Mouse (Mus musculus): ENCODE measurements around the gene Jade1. TPM values are rescaled to one million over a fixed set of nuclear protein-coding genes. Genes with fewer than 3 reads are reported as not detected.
A peak's percentile ranks its signal among the peaks of the same experiment; 100 is the strongest.

The Jade1 gene
- polyA plus RNA-seq, 1 experiment from 2014 or later: 12.2 TPM

DNA sequence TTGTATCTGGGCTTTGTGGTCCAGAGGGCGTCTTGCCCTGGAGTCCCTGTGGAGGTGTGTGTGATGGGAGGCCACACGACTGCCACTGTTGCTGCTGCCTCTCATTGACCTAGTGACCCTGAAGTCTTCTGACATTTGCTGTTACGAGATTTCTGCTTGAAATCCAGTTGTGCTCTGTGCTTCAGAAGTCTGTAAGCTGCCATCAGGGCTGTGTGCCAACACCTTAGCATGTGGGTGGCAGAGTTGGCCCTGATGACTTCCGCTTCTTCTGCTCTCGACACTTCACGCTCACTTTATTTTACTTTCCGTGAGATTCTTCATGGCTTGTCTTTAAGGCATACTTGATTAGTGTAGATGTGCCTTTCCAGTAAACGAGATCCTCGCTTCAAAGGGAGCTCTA, 42.9 kb downstream of the Jade1 start:
- no peaks in the 10 kb centered on the region for H3K9me3 ChIP-seq
- no peak for DNase-seq (ENCODE audit: low spot score)
- no peak overlapping the region for H3K4me3 ChIP-seq
- peaks cover 93% of the 10 kb centered on the region for H3K36me3 ChIP-seq
- WGBS: 87% methylated on average over 9 of the region's 9 CpGs
- H3K27me3 ChIP-seq (ENCODE audit: insufficient read depth, poor library complexity, severe bottlenecking): no peaks in the 10 kb centered on the region
- H3K27ac ChIP-seq: no peak overlapping the region
- peaks cover 5% of the 10 kb centered on the region for H3K4me1 ChIP-seq (replicated peaks)

DNA sequence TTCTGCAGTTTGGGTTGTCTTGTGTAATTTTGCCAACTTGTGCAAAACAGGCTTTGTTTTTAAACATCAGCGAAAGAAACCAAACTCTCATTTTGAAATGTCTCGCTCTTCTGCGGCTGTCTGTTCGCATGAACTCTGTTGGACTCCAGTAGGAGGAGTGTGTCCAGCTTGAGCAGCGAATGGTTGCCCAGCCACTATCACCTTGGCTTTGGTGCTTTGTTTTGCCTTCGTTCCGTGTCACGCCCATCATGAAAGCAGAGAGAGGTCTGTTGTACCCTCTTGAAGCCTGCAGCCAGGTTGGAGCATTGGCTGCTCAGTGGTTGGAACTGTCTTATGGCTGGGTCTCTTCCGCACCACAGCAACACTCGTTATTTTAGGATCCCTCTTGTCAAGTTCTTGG, 43.7 kb downstream of the Jade1 start:
- 92% methylated on average over 10 of the region's 10 CpGs for WGBS
- no peak overlapping the region for H3K4me3 ChIP-seq
- H3K4me1 ChIP-seq (replicated peaks): peaks cover 7% of the 10 kb centered on the region
- H3K27me3 ChIP-seq (ENCODE audit: insufficient read depth, poor library complexity, severe bottlenecking): no peaks in the 10 kb centered on the region
- H3K9me3 ChIP-seq: no peaks in the 10 kb centered on the region
- H3K36me3 ChIP-seq: peaks cover 93% of the 10 kb centered on the region
- peak overlapping the region; percentile 66 for H3K27ac ChIP-seq
- no peak for DNase-seq (ENCODE audit: low spot score)

DNA sequence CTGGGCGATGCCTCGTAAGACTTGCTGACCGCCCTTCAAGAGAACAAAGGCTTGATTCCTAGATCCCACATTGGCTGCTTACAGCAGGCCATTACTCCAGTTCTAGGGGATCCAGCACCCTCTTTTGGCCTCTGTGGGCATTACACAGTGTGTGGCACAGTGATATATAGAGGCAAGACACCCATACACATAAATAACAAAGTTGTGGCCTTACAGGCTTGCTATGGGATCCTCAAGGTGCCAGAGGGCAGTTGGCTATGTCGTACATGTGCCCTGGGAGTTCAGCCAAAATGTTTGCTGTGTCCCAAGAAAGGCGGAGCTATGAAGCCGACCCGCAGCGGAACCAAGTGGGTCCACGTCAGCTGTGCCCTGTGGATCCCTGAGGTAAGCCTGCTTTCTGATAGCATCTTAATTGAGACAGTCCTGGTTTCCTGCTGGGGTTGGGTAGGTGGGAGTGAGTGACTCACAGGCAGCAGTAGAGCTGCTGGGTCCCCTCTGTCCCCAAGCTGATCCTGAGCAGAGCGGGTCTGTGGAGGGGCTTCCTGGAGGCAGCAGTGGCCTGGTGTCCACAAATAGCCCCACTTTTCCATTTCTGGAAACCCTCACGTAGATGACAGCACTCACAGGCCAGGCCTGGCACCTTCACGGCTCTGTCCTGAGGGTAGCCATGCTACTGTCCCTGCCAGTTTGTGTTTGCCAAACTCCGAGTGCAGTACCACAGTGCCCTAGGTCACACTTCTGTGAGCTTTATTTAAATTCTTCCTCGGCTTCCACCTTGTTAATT, 44.5 kb downstream of the Jade1 start:
- H3K4me3 ChIP-seq: no peak overlapping the region
- peak; percentile 55 for DNase-seq (ENCODE audit: low spot score)
- no peaks in the 10 kb centered on the region for H3K27me3 ChIP-seq (ENCODE audit: insufficient read depth, poor library complexity, severe bottlenecking)
- peaks cover 7% of the 10 kb centered on the region for H3K4me1 ChIP-seq (replicated peaks)
- no peaks in the 10 kb centered on the region for H3K9me3 ChIP-seq
- peak overlapping the region; percentile 66; the same call in 1 of the 2 replicates for H3K27ac ChIP-seq
- peaks cover 93% of the 10 kb centered on the region for H3K36me3 ChIP-seq
- 90% methylated on average over 14 of the region's 14 CpGs for WGBS

DNA sequence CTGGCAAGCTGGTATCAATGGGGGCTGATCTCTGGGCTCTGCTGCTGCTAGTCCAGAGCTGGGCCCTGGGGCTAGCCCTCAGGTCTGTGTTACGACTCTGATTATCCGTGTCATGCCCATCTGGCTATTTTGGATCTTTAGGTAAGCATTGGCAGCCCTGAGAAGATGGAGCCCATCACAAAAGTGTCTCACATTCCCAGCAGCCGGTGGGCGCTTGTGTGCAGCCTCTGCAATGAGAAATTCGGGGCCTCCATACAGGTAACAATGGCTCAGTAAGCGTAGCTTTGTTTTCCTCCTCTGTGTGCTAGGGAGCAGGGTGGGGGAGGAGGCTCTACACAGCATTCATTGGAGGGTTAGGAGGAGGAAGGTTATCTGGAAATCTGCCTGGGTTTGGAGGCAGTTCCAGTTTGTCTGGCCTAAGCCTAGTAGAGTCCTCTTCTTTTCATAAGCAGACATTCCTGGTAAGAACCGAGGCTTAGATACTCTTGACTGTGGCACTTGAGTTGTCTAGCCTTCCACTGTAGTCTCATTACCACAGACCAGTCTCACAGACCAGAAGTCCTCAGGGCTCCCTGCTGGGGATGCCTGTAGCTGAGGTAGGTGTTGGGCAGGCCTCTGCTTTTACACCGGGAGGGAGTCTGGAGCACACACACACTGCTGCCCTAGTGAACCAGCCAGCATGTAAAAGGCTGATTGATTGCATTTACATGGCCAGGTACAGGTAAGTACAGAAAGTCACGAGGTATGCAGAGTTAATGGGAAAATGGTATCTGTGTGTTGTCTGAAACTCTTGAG, 45.9 kb downstream of the Jade1 start:
- no peak overlapping the region for H3K27ac ChIP-seq
- no peaks in the 10 kb centered on the region for H3K27me3 ChIP-seq (ENCODE audit: insufficient read depth, poor library complexity, severe bottlenecking)
- peaks cover 93% of the 10 kb centered on the region for H3K36me3 ChIP-seq
- peaks cover 7% of the 10 kb centered on the region for H3K4me1 ChIP-seq (replicated peaks)
- WGBS: 82% methylated on average over 9 of the region's 9 CpGs
- no peak for DNase-seq (ENCODE audit: low spot score)
- no peak overlapping the region for H3K4me3 ChIP-seq
- no peaks in the 10 kb centered on the region for H3K9me3 ChIP-seq

DNA sequence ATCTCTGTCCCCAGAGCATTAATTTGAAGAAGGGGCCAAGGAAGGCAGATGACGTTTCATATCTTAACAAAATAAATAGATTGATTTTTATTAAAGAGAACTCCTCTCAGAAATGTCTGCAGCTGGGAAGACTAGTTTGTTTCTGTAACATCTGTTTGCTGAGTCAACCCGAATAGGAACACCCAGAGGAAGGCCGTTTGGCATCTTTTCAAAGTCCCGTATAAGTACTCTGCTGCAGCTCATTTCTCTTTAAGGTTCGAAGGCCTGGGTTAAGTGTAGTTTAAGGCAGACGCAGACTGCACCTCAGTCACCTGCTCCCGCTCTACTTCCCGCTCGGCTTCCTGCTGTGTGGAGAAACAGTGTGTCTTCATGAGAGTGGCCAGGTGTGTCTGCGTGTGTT, 47.4 kb downstream of the Jade1 start:
- DNase-seq (ENCODE audit: low spot score): no peak
- no peaks in the 10 kb centered on the region for H3K9me3 ChIP-seq
- 84% methylated on average over 10 of the region's 10 CpGs for WGBS
- no peak overlapping the region for H3K27ac ChIP-seq
- peaks cover 7% of the 10 kb centered on the region for H3K4me1 ChIP-seq (replicated peaks)
- peaks cover 93% of the 10 kb centered on the region for H3K36me3 ChIP-seq
- H3K4me3 ChIP-seq: no peak overlapping the region
- no peaks in the 10 kb centered on the region for H3K27me3 ChIP-seq (ENCODE audit: insufficient read depth, poor library complexity, severe bottlenecking)

DNA sequence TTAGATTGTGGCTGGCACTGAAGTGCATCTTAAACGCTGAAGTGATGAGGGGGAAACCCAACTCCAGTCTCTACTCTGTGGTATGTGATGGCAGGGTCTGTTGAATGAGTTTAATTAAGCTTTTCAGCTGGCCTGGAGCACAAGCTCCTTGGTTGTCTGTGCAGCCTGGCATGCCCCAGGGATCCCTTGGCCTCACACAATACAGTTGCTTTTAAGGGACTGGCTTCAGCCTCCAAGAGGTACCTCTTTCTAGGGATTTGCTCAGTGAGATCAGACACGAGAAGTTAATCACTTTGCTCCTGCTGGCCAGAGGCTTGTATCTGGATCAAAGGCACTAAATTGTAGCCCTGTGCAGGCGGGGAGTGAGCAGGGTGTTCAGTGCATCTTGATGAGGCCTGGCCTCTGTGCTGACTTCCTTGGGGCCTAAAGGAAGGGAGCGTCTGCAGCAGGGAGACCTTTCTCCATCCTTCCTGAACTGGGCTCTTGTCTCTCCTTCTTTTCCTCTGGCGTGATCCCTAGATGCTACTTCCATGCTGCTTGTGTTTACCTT, 48.0 kb downstream of the Jade1 start:
- Histone ChIP-seq H3K36me3 (peaks cover 92% of the 10 kb centered on the region), H3K9me3 (no peaks in the 10 kb centered on the region), H3K4me1 (replicated peaks) (peaks cover 7% of the 10 kb centered on the region), H3K27ac (no peak overlapping the region), H3K27me3 (ENCODE audit: insufficient read depth, poor library complexity, severe bottlenecking) (no peaks in the 10 kb centered on the region), H3K4me3 (no peak overlapping the region)
- no peak for DNase-seq (ENCODE audit: low spot score)
- 61% methylated on average over 5 of the region's 5 CpGs for WGBS

DNA sequence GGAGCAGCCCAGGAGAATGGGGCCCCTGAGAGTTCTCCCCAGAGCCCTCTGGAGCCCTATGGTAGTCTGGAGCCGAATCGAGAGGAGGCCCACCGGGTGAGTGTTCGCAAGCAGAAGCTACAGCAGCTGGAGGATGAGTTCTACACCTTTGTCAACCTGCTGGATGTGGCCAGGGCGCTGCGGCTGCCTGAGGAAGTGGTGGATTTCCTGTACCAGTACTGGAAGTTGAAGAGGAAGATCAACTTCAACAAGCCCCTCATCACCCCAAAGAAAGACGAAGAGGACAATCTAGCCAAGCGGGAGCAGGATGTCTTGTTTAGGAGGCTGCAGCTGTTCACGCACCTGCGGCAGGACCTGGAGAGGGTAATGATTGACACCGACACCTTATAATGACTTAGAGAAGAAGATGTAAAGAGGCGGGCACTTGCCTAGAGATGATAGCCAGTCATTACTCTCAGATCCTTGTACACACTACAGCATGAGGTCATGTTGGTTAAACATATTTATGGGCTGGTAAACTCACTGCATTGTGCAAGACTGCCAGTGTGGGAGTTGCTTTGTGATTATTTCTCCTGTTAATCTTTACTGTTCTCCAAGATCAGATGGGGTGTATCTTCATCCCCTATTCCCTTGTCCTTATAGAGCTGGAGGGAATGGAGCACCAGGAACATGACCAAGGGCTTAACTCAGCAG, 49.2 kb downstream of the Jade1 start:
- 92% methylated on average over 12 of the region's 12 CpGs for WGBS
- no peak for DNase-seq (ENCODE audit: low spot score)
- Histone ChIP-seq H3K27ac (no peak overlapping the region), H3K4me1 (replicated peaks) (peaks cover 7% of the 10 kb centered on the region), H3K4me3 (no peak overlapping the region), H3K36me3 (peaks cover 92% of the 10 kb centered on the region), H3K9me3 (no peaks in the 10 kb centered on the region), H3K27me3 (ENCODE audit: insufficient read depth, poor library complexity, severe bottlenecking) (no peaks in the 10 kb centered on the region)

DNA sequence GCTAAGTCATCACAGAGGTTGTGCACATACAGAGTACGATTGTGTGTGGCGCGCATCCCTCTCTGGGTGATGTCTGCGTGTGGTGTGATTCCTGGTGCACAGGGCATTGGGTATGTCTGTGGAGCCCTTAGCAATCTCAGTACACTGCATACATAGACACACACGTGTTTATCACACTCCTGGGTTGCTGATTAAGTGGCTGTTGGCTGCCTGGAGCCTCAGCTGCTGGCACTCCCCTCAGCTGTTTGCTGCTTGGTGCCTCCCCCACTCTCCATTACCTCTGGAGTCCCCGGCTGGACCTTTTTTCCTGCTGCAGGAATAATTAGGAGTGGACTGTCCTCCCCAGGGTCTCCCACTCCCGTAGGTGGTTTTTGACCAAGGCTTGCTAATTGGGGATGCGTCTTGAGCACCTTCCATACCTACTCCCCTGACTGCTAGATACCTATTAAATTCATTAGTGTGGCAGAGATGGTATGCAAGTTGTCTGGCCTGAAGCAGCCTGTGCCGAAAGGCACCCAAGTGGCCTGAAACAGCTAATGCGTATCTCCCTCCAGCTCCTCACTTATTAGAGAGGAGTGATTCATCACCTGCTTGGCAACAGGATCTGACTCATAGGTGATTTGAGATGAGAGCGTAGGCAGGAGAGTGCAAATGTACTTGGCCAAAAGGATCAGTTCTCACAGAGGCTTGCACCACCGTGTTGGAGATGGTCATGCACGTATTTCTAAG, 50.2 kb downstream of the Jade1 start:
- H3K27ac ChIP-seq: no peak overlapping the region
- H3K36me3 ChIP-seq: peaks cover 95% of the 10 kb centered on the region
- 90% methylated on average over 13 of the region's 13 CpGs for WGBS
- H3K27me3 ChIP-seq (ENCODE audit: insufficient read depth, poor library complexity, severe bottlenecking): no peaks in the 10 kb centered on the region
- H3K9me3 ChIP-seq: no peaks in the 10 kb centered on the region
- no peak overlapping the region for H3K4me3 ChIP-seq
- no peak for DNase-seq (ENCODE audit: low spot score)
- H3K4me1 ChIP-seq (replicated peaks): peaks cover 7% of the 10 kb centered on the region

DNA sequence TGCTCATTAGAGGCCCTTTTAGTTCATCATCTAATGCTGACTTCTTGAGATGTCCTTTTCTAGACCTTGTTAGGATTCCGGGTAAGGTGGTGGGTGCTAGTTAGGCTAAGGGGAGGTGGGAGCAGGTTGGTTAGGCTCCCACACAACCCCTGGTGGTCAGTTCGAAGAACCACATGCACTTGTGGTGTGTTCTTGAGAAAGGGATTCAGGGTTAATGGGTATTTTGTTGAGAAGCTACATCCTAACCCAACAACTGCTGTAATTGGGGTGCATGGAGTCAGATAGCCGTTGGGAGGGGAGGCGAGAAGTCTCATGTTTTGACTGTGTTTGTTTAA, 50.8 kb downstream of the Jade1 start:
- H3K36me3 ChIP-seq: peaks cover 96% of the 10 kb centered on the region
- H3K27ac ChIP-seq: no peak overlapping the region
- 87% methylated on average over 4 of the region's 4 CpGs for WGBS
- H3K9me3 ChIP-seq: no peaks in the 10 kb centered on the region
- H3K4me1 ChIP-seq (replicated peaks): peaks cover 7% of the 10 kb centered on the region
- no peak overlapping the region for H3K4me3 ChIP-seq
- no peak for DNase-seq (ENCODE audit: low spot score)
- no peaks in the 10 kb centered on the region for H3K27me3 ChIP-seq (ENCODE audit: insufficient read depth, poor library complexity, severe bottlenecking)

DNA sequence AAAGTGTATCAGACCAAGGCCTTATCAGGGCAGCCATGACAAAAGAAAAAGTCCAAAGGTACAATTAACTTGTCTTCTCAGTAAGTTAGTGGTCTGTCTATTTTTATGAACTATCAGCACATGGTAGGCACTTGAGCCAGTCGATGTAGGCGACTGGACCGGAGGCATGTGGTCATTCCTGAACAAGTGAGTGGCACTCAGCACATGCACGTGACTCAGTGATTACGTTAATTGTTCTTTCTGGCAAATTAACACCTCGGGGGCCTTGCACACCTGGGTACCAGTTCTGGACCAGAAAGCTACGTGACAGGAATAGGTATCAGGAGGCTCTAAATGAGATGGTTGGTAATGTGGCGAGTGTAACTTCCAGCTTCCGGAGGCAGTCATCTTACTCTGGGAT, 51.5 kb downstream of the Jade1 start:
- Histone ChIP-seq H3K36me3 (peaks cover 96% of the 10 kb centered on the region), H3K9me3 (no peaks in the 10 kb centered on the region), H3K4me1 (replicated peaks) (peaks cover 7% of the 10 kb centered on the region), H3K4me3 (no peak overlapping the region), H3K27ac (no peak overlapping the region), H3K27me3 (ENCODE audit: insufficient read depth, poor library complexity, severe bottlenecking) (no peaks in the 10 kb centered on the region)
- WGBS: 92% methylated on average over 9 of the region's 9 CpGs
- DNase-seq (ENCODE audit: low spot score): no peak

DNA sequence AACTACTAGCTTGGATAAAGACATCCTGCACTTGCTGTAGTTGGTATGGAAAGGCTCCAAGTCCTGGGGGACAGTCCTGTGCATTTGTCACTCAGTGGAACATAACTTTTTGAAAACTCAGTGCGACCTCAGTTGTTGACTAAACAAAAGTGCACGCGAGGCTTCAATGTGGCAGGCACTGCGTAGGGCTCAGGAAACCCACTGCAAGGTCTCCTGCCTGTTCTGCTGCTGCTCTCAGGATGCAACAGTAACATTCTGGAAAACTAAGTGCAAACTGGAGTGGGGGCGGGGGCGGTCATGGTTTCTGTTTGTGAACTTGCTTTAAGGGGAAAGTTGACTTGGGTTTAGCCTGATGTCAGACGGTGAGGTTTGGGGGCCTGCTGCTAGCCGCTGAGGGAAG, 51.9 kb downstream of the Jade1 start:
- Histone ChIP-seq H3K36me3 (peaks cover 99% of the 10 kb centered on the region), H3K27ac (no peak overlapping the region), H3K9me3 (no peaks in the 10 kb centered on the region), H3K4me1 (replicated peaks) (peaks cover 7% of the 10 kb centered on the region), H3K27me3 (ENCODE audit: insufficient read depth, poor library complexity, severe bottlenecking) (no peaks in the 10 kb centered on the region), H3K4me3 (no peak overlapping the region)
- no peak for DNase-seq (ENCODE audit: low spot score)
- WGBS: 92% methylated on average over 8 of the region's 8 CpGs

DNA sequence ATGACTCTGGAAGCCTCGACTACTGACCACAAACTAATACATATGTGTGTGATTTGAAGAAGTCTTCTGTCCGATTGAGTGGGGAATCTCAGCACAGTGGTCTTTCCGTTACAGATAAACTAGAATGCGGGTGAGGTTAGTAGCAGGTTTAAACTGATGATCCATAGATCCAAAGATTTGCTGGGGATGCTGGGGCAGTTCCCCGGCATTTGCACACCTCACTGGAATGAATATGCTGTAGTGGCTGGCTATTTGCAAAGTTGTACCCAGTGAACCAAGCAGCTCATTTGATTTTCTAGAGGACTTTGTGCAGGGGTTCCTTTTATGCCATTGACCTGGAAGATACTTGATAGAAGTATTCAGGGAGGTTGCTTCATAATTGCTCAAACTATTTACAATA, 53.5 kb downstream of the Jade1 start:
- WGBS: 96% methylated on average over 5 of the region's 5 CpGs
- Histone ChIP-seq H3K4me3 (no peak overlapping the region), H3K4me1 (replicated peaks) (no peaks in the 10 kb centered on the region), H3K27ac (no peak overlapping the region), H3K27me3 (ENCODE audit: insufficient read depth, poor library complexity, severe bottlenecking) (no peaks in the 10 kb centered on the region), H3K9me3 (no peaks in the 10 kb centered on the region), H3K36me3 (peaks cover 99% of the 10 kb centered on the region)
- no peak for DNase-seq (ENCODE audit: low spot score)
